Mouse (Mus musculus) T-helper 17 cell (primary cell): ENCODE measurements around the gene Per3.

Experiments
- in situ Hi-C, 2 experiments: fragments of 300-600 bp; cut with MboI, MseI; formaldehyde crosslinking; loops; 1 replicate in 1 of 2; 2 replicates in 1 of 2; pipeline ENCODE4 v1.15.1; 2025; ENCODE audit warnings: high pct_unique_total_duplicates in 2 of 2

The Per3 gene

DNA sequence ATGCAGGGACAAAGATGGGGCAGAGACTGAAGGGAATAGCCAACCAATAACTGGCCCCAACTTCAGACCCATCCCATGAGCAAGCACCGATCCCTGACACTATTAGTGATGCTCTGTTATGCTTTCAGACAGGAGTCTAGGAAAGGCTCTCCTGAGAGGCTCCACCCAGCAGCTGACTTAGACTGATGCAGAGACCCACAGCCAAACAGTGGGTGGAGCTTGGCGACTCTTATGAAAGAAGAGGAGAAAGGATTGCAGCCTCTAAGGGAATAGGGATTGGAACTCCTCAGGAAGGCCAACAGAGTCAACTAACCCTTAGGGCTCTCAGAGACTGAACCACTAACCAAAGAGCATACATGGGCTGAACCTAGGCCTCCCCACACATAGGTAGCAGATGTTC, 80.8 kb downstream of the Per3 start:
- in situ Hi-C loops = no loop called here

DNA sequence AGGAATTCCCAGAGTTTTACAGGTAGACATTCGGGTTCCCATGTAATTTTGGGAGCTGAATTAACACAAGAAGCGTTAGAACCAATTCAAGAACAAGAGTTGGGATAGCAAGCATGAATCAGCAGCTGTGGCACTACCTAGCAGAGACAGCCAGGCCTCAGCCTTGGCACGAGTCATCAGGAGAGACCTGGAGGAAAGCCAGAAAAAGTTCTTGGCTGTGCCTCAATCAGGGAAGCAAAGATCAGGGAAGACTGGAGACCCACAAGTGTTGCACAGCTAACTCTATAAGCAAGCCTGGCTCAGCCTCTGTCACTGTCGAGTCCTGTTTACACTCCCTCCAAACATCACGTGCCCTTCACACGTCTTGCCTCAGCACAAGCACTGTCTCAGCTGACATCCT, 82.2 kb downstream of the Per3 start:
- in situ Hi-C loops = no loop called here

DNA sequence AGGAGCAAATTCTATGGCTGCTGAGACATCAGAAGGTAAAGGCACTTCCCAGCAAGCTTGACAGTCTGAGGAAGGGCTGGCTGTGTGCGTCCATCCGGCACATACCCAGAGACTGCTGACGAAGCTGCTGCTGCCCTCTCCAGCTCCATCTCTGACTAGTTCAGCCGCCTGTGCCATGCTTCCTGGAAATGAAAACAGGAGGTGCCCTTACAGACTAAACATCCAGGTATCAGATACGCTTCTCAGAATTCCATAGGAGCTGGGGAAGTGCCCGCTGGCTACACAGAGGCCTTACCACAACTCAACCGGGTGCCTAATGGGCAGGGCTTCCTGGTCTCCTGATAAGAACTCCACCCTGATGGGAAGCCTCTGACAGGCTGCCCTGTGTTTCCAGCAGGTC, 85.9 kb downstream of the Per3 start:
- in situ Hi-C loops = no loop called here

DNA sequence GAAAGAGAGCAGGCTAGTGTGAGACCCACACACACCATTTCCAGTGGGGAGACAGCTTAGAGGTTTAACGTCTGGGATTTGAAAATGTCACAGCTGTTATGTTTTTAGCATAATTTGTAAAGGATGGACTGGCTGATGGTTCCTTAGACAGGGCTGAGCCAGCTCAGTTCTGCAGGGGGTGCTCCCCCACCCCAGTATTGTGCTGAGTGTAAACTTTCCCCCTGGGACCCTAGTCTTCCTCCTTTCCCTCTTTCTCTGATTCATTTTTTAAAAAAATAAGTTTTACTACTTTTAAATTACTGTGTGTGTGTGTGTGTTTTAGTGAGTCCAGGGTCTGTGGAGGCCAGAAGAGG, 87.4 kb downstream of the Per3 start:
- in situ Hi-C loops = no loop called here

DNA sequence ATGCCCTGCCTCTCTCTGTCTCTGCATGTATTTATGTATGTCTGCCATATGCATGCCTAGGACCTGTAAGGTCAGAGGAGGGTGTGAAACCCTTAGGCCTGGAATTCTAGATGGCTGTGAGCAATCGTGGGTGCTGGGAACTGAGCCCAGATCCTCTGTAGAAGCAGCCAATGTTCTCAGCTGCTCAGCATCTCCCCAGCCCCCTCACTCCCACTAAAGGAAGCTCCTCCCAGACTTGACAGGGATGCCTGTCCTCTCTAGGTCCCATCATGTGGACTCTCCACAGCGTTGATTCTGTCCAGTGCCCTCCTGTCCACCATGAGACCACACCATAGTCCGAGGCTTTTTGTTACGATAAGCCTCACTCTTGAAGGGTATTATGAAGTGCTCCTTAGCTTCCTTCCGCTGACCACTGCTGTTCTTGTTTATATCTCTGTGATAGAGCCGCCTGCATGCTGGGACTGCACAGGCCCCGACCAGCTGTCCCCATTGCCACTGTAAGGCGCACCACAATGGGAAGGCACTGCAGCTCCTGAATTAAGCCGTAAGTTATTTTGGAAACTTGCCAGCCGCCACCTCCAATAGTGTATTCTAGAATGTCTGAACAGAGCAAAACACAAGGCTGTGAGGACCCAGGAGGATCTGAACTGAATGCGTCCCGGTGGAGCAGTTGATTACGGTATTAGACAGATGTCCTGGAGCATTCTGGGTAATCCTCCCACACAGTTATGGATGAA, 87.9 kb downstream of the Per3 start:
- in situ Hi-C loops = no loop called here
